Mouse (Mus musculus): ENCODE measurements around the gene Csk. TPM values are rescaled to one million over a fixed set of nuclear protein-coding genes. Genes with fewer than 3 reads are reported as not detected.

The Csk gene
- polyA plus RNA-seq, 1 experiment from 2014 or later, result 13.1 TPM

GRCm38 (mm10) chr9:57643169-57643855 is 10.1 kb downstream of the Csk start:
- Histone ChIP-seq H3K9ac (ENCODE audit: low read length) (peak overlapping the region; percentile 99), H3K27me3 (ENCODE audit: control insufficient read depth, insufficient read depth, low read length) (no peaks in the 10 kb centered on the region), H3K4me3 (ENCODE audit: control insufficient read depth in 1 of 2, insufficient read depth in 1 of 2, low read depth in 1 of 2, low read length in 2 of 2) (peak overlapping the region; percentile 15 to 98), H3K9me3 (ENCODE audit: control insufficient read depth, low read length) (no peaks in the 10 kb centered on the region), H3K36me3 (ENCODE audit: control insufficient read depth, insufficient read depth, low read length) (peaks cover 13% of the 10 kb centered on the region), H3K4me1 (ENCODE audit: control insufficient read depth in 2 of 2, insufficient read depth in 2 of 2, low read length in 2 of 2) (peaks cover 37 to 60% of the 10 kb centered on the region in 2 experiments), H3K4me2 (ENCODE audit: low read length) (peak overlapping the region; percentile 93), H3K27ac (replicated peaks in 1 of 2; ENCODE audit: control insufficient read depth in 1 of 2, insufficient read depth in 1 of 2, low read depth in 2 of 2, low read length in 2 of 2) (no peak overlapping the region)
- 75% methylated on average over 9 of the region's 9 CpGs for WGBS
- no peak for ATAC-seq (ENCODE audit: insufficient number of reproducible peaks, insufficient read depth, low FRiP score, low read depth)

- H3K4me1 ChIP-seq (ENCODE audit: control insufficient read depth in 2 of 2, insufficient read depth in 2 of 2, low read length in 2 of 2), result peaks cover 47 to 74% of the 10 kb centered on the region in 2 experiments
- WGBS, result 85% methylated on average over 13 of the region's 13 CpGs
- no peak overlapping the region for H3K4me3 ChIP-seq (ENCODE audit: control insufficient read depth in 1 of 2, insufficient read depth in 1 of 2, low read depth in 1 of 2, low read length in 2 of 2)
- H3K27ac ChIP-seq (replicated peaks in 1 of 2; ENCODE audit: control insufficient read depth in 1 of 2, insufficient read depth in 1 of 2, low read depth in 2 of 2, low read length in 2 of 2), result no peak overlapping the region
- ATAC-seq (ENCODE audit: insufficient number of reproducible peaks, insufficient read depth, low FRiP score, low read depth), result no peak
- H3K4me2 ChIP-seq (ENCODE audit: low read length), result no peak overlapping the region
- no peaks in the 10 kb centered on the region for H3K27me3 ChIP-seq (ENCODE audit: control insufficient read depth, insufficient read depth, low read length)
- H3K36me3 ChIP-seq (ENCODE audit: control insufficient read depth, insufficient read depth, low read length), result peaks cover 13% of the 10 kb centered on the region
- H3K9me3 ChIP-seq (ENCODE audit: control insufficient read depth, low read length), result no peaks in the 10 kb centered on the region
- no peak overlapping the region for H3K9ac ChIP-seq (ENCODE audit: low read length)
These were observed 11.5 kb downstream of the Csk start for GRCm38 (mm10) chr9:57641775-57642550.

- Histone ChIP-seq H3K27ac (replicated peaks in 1 of 2; ENCODE audit: control insufficient read depth in 1 of 2, insufficient read depth in 1 of 2, low read depth in 2 of 2, low read length in 2 of 2) (peak overlapping the region in 1 of 2 experiments; percentile 75; a peak in 2 of 4 replicates), H3K4me1 (ENCODE audit: control insufficient read depth in 2 of 2, insufficient read depth in 2 of 2, low read length in 2 of 2) (peaks cover 48 to 79% of the 10 kb centered on the region in 2 experiments), H3K4me2 (ENCODE audit: low read length) (peak overlapping the region; percentile 58), H3K9ac (ENCODE audit: low read length) (peak overlapping the region; percentile 62), H3K27me3 (ENCODE audit: control insufficient read depth, insufficient read depth, low read length) (no peaks in the 10 kb centered on the region), H3K4me3 (ENCODE audit: control insufficient read depth in 1 of 2, insufficient read depth in 1 of 2, low read depth in 1 of 2, low read length in 2 of 2) (no peak overlapping the region), H3K36me3 (ENCODE audit: control insufficient read depth, insufficient read depth, low read length) (peaks cover 13% of the 10 kb centered on the region), H3K9me3 (ENCODE audit: control insufficient read depth, low read length) (no peaks in the 10 kb centered on the region)
- 42% methylated on average over 1 of the region's 1 CpGs for WGBS
- no peak for ATAC-seq (ENCODE audit: insufficient number of reproducible peaks, insufficient read depth, low FRiP score, low read depth)
These were observed 12.4 kb downstream of the Csk start for GRCm38 (mm10) chr9:57641022-57641421.

GRCm38 (mm10) chr9:57640384-57640783 is 13.0 kb downstream of the Csk start:
- peak overlapping the region; percentile 62 for H3K9ac ChIP-seq (ENCODE audit: low read length)
- H3K9me3 ChIP-seq (ENCODE audit: control insufficient read depth, low read length), result no peaks in the 10 kb centered on the region
- peak overlapping the region; percentile 52 to 75 for H3K27ac ChIP-seq (replicated peaks in 1 of 2; ENCODE audit: control insufficient read depth in 1 of 2, insufficient read depth in 1 of 2, low read depth in 2 of 2, low read length in 2 of 2)
- WGBS, result 13% methylated on average over 15 of the region's 15 CpGs
- peaks cover 13% of the 10 kb centered on the region for H3K36me3 ChIP-seq (ENCODE audit: control insufficient read depth, insufficient read depth, low read length)
- peak overlapping the region; percentile 5 to 20; a peak in 1 of 4 replicates for H3K4me3 ChIP-seq (ENCODE audit: control insufficient read depth in 1 of 2, insufficient read depth in 1 of 2, low read depth in 1 of 2, low read length in 2 of 2)
- peak overlapping the region; percentile 58 for H3K4me2 ChIP-seq (ENCODE audit: low read length)
- ATAC-seq (ENCODE audit: insufficient number of reproducible peaks, insufficient read depth, low FRiP score, low read depth), result no peak
- H3K27me3 ChIP-seq (ENCODE audit: control insufficient read depth, insufficient read depth, low read length), result no peaks in the 10 kb centered on the region
- peaks cover 48 to 75% of the 10 kb centered on the region in 2 experiments for H3K4me1 ChIP-seq (ENCODE audit: control insufficient read depth in 2 of 2, insufficient read depth in 2 of 2, low read length in 2 of 2)

GRCm38 (mm10) chr9:57639661-57640328 is 13.6 kb downstream of the Csk start:
- Histone ChIP-seq H3K27ac (replicated peaks in 1 of 2; ENCODE audit: control insufficient read depth in 1 of 2, insufficient read depth in 1 of 2, low read depth in 2 of 2, low read length in 2 of 2) (peak overlapping the region; percentile 52 to 91; a peak in 3 of 4 replicates), H3K4me1 (ENCODE audit: control insufficient read depth in 2 of 2, insufficient read depth in 2 of 2, low read length in 2 of 2) (peaks cover 48 to 75% of the 10 kb centered on the region in 2 experiments), H3K27me3 (ENCODE audit: control insufficient read depth, insufficient read depth, low read length) (no peaks in the 10 kb centered on the region), H3K4me3 (ENCODE audit: control insufficient read depth in 1 of 2, insufficient read depth in 1 of 2, low read depth in 1 of 2, low read length in 2 of 2) (peak overlapping the region in 1 of 2 experiments; percentile 20; a peak in 1 of 4 replicates), H3K9ac (ENCODE audit: low read length) (peak overlapping the region; percentile 62), H3K9me3 (ENCODE audit: control insufficient read depth, low read length) (no peaks in the 10 kb centered on the region), H3K36me3 (ENCODE audit: control insufficient read depth, insufficient read depth, low read length) (peaks cover 13% of the 10 kb centered on the region), H3K4me2 (ENCODE audit: low read length) (peak overlapping the region; percentile 58)
- WGBS, result 71% methylated on average over 5 of the region's 5 CpGs
- no peak for ATAC-seq (ENCODE audit: insufficient number of reproducible peaks, insufficient read depth, low FRiP score, low read depth)

- peak overlapping the region; percentile 77 to 91 for H3K27ac ChIP-seq (replicated peaks in 1 of 2; ENCODE audit: control insufficient read depth in 1 of 2, insufficient read depth in 1 of 2, low read depth in 2 of 2, low read length in 2 of 2)
- WGBS, result 31% methylated on average over 8 of the region's 8 CpGs
- peaks cover 46 to 74% of the 10 kb centered on the region in 2 experiments for H3K4me1 ChIP-seq (ENCODE audit: control insufficient read depth in 2 of 2, insufficient read depth in 2 of 2, low read length in 2 of 2)
- peak overlapping the region; percentile 51 for H3K4me2 ChIP-seq (ENCODE audit: low read length)
- peak; percentile 39 for ATAC-seq (ENCODE audit: insufficient number of reproducible peaks, insufficient read depth, low FRiP score, low read depth)
- no peaks in the 10 kb centered on the region for H3K9me3 ChIP-seq (ENCODE audit: control insufficient read depth, low read length)
- H3K27me3 ChIP-seq (ENCODE audit: control insufficient read depth, insufficient read depth, low read length), result no peaks in the 10 kb centered on the region
- H3K36me3 ChIP-seq (ENCODE audit: control insufficient read depth, insufficient read depth, low read length), result peaks cover 13% of the 10 kb centered on the region
- H3K9ac ChIP-seq (ENCODE audit: low read length), result peak overlapping the region; percentile 62
- no peak overlapping the region for H3K4me3 ChIP-seq (ENCODE audit: control insufficient read depth in 1 of 2, insufficient read depth in 1 of 2, low read depth in 1 of 2, low read length in 2 of 2)
These were observed 14.6 kb downstream of the Csk start for GRCm38 (mm10) chr9:57638651-57639459.

Measured in heart, embryonic 14.5 days (tissue).